Mouse (Mus musculus) heart, embryonic 13.5 days (tissue): Measurements from ENCODE around the gene Sgtb. TPM values are rescaled to one million over a fixed set of nuclear protein-coding genes. Genes with fewer than 3 reads are reported as not detected.

Experiments
- ATAC-seq: fragments of 200-750 bp; cut with Nextera tagmentation; 2 replicates; pipeline ENCODE4 v1.8.0; 2017; ENCODE audit warnings: moderate TSS enrichment; ENCODE audit not compliant: insufficient number of reproducible peaks, low FRiP score, low TSS enrichment; ENCODE audit errors: extremely low read depth
- H3K27ac ChIP-seq: fragments of 300-500 bp; sonication (generic); replicated peaks from 2 replicates; pipeline ENCODE4 v1.5.1; 2015; ENCODE audit warnings: moderate library complexity, mild to moderate bottlenecking, inconsistent platforms
- H3K27me3 ChIP-seq: fragments of 300-500 bp; sonication (generic); replicated peaks from 2 replicates; pipeline ENCODE4 v1.6.1; 2015; ENCODE audit warnings: mild to moderate bottlenecking, inconsistent platforms
- H3K36me3 ChIP-seq: fragments of 300-500 bp; sonication (generic); 2 replicates; pipeline ENCODE4 v1.6.1; 2015; ENCODE audit warnings: mild to moderate bottlenecking, inconsistent platforms
- H3K4me1 ChIP-seq: fragments of 300-500 bp; sonication (generic); 2 replicates; pipeline ENCODE4 v1.6.1; 2015; ENCODE audit warnings: inconsistent platforms
- H3K4me2 ChIP-seq: fragments of 300-500 bp; sonication (generic); 2 replicates; pipeline ENCODE4 v1.6.1; 2015; ENCODE audit warnings: inconsistent platforms, mild to moderate bottlenecking, moderate library complexity
- H3K4me3 ChIP-seq: fragments of 300-500 bp; sonication (generic); 2 replicates; pipeline ENCODE4 v1.5.1; 2015; ENCODE audit warnings: moderate library complexity, mild to moderate bottlenecking, inconsistent platforms
- H3K9ac ChIP-seq: fragments of 300-500 bp; sonication (generic); 2 replicates; pipeline ENCODE4 v1.6.1; 2015; ENCODE audit warnings: inconsistent platforms, mild to moderate bottlenecking, moderate library complexity
- H3K9me3 ChIP-seq: fragments of 300-500 bp; sonication (generic); 2 replicates; pipeline ENCODE4 v1.6.1; 2016; ENCODE audit warnings: inconsistent platforms
- whole genome bisulfite sequencing: fragments of 180-500 bp; shearing (Covaris S2); methylation state at CpG from one replicate; pipeline ENCODE4 v1.1.7; 2015; ENCODE audit warnings: mixed read lengths; 5-methylcytosine and 5-hydroxymethylcytosine counted together
- polyA plus RNA-seq: library from polyadenylated mRNA; unstranded; fragments of >200 nt; fragmentation: Nextera tagmentation; extraction: Ambion mirVana; gene quantifications from 2 replicates; pipeline ENCODE4 v1.2.1, GENCODE M21; 2015

Gene Sgtb
- polyA plus RNA-seq, 1 experiment from 2014 or later, result 2.8 TPM

DNA sequence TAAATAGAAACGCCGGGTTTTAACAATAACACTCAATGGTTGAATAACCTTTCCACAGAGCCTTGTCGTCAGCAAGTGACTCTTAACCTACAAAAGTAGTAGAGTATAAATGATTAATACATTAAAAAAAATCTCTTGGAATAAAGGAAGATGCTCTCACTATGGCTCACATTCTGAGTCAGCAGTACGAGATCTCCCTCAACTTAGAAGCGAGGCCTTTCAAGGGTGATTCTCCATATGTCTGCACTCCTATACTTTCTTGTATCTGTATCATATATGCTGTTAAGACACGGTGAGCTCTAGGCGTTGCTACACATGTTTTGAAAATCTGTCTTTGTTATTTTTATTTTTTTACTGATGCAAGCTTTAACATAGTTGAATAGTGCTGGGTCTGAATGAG lies 985 bp downstream of the Sgtb start:
- Histone ChIP-seq H3K4me3 (peak overlapping the region; percentile 89), H3K36me3 (no peaks in the 10 kb centered on the region), H3K9me3 (no peaks in the 10 kb centered on the region), H3K9ac (peak overlapping the region; percentile 87), H3K27me3 (0 out of 2 replicates have a peak, but pooled peaks cover 5% of the 10 kb centered on the region), H3K4me1 (peaks cover 18% of the 10 kb centered on the region), H3K4me2 (peak overlapping the region; percentile 87), H3K27ac (no peak overlapping the region)
- 51% methylated on average over 7 of the region's 7 CpGs for WGBS
- ATAC-seq, result no peak

DNA sequence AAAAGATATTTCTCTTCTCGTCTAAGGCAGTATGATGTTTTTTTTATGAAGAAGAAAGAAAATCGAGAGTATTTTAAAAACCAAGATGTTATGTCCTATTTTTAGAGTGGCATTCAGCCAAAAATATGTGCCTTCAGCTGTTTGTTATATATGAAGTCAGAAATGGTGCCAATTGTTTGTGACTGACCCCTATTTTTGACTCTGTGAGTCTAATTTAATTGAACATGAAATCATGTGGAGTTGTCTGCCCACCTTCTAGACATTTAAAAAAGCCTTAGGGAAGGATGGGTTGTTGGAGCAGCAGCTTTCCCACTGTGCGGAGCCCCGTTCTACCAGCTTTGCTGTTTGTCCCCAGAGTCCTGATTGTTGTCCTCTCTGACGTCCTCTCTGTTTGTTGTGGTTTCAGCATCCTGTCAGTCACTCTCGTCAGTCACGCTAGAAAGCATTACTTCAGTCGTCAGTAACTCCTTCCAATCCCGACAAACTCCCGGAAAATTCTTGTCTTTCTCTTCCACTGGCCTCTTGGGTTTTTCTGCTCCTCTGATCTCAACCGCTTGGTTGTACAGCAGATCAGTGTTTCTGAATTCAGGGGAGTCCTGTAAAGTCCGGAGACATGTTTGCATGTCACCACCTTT lies 2.8 kb downstream of the Sgtb start:
- H3K4me1 ChIP-seq, result peaks cover 18% of the 10 kb centered on the region
- H3K27ac ChIP-seq, result no peak overlapping the region
- no peak overlapping the region for H3K4me3 ChIP-seq
- H3K9me3 ChIP-seq, result no peaks in the 10 kb centered on the region
- H3K4me2 ChIP-seq, result peak overlapping the region; percentile 38
- 0 out of 2 replicates have a peak, but pooled peaks cover 5% of the 10 kb centered on the region for H3K27me3 ChIP-seq
- H3K36me3 ChIP-seq, result no peaks in the 10 kb centered on the region
- ATAC-seq, result no peak
- no peak overlapping the region; the same call in 1 of the 2 replicates for H3K9ac ChIP-seq
- 41% methylated on average over 12 of the region's 12 CpGs for WGBS

DNA sequence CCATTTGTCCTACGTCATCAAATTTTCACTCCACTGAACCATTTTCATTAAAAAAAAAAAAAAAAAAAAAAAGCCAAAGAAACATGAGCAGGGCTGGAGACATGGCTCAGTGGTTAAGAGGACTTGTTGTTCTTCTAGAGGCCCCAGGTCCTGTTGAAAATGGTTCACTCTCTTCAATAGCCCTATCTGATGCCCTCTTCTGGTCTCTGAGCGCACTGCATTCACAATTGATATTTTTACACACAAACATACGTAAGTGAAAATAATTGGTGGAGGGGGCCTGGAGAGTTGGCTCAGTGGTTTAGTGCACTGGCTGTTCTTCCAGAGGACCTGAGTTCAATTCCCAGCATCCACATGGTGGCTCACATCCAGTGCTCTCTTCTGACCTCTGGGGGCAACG lies 4.2 kb downstream of the Sgtb start:
- Histone ChIP-seq H3K4me1 (peaks cover 13% of the 10 kb centered on the region), H3K27ac (no peak overlapping the region), H3K36me3 (peaks cover 7% of the 10 kb centered on the region), H3K4me3 (no peak overlapping the region), H3K9me3 (no peaks in the 10 kb centered on the region), H3K4me2 (no peak overlapping the region), H3K9ac (no peak overlapping the region), H3K27me3 (0 out of 2 replicates have a peak, but pooled peaks cover 5% of the 10 kb centered on the region)
- WGBS, result 93% methylated on average over 4 of the region's 4 CpGs
- no peak for ATAC-seq

DNA sequence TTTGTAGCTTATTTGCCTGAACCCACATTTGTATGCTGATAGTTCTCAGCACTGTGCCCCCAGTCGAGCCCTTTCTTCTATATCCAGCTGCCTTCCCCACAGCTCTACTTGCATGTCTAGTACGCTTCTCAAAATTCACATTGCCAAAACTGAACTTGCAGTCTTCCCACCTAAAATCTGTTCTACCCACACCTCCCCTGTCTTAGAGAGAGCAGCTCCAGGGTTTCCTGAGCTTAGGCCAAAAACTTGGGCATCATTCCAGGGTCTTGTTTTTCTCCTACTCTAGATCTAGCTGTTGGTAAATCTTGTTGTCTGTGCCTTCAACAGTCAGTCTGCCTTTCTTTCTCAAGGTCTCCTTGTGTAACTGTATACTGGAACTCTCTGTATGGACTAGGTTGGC lies 5.3 kb downstream of the Sgtb start:
- no peaks in the 10 kb centered on the region for H3K9me3 ChIP-seq
- 0 out of 2 replicates have a peak, but pooled peaks cover 5% of the 10 kb centered on the region for H3K27me3 ChIP-seq
- 80% methylated on average over 2 of the region's 2 CpGs for WGBS
- H3K4me3 ChIP-seq, result no peak overlapping the region
- no peak overlapping the region for H3K27ac ChIP-seq
- no peak for ATAC-seq
- peaks cover 13% of the 10 kb centered on the region for H3K36me3 ChIP-seq
- H3K4me2 ChIP-seq, result no peak overlapping the region
- H3K9ac ChIP-seq, result no peak overlapping the region
- H3K4me1 ChIP-seq, result peaks cover 13% of the 10 kb centered on the region

DNA sequence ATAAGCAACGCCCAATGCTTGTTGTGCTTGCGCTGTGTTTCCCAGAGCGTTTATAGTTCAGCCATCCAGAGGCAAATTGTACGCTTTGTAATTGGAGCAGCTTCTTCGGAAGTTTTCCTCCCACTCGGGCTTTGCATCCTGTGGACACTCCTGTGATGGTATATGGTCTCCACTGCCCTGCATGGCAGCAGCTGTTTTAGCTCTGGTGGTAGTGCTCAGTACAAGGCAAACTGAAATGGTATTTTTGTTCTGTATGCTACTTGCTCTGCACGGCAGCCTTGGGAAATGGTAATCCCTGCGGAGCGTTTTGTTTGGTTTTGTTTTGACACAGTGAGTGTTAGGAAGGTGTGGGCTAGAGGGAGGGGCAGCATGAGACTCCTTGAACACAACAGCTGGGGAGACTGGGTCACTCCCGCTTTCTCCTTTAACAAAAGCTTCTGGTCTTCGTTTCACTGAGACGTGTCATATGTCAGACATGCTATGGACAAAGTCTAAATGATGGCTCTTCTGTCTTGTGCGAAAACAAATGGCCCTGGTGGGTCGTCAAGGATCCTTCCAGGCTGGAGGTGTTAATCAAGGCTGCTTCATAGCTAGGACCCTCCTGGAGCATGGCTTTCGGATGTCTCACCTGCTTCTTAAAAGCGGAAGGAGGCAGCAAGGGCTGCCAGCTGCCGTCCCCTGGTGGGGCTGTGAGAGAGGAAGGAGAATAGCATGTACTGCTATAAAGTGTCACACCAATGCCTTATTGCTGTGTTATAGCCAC lies 12.7 kb downstream of the Sgtb start:
- Histone ChIP-seq H3K4me1 (no peaks in the 10 kb centered on the region), H3K4me2 (no peak overlapping the region), H3K27ac (no peak overlapping the region), H3K27me3 (no peaks in the 10 kb centered on the region), H3K9me3 (no peaks in the 10 kb centered on the region), H3K4me3 (no peak overlapping the region), H3K9ac (no peak overlapping the region), H3K36me3 (peaks cover 18% of the 10 kb centered on the region)
- ATAC-seq, result no peak
- 66% methylated on average over 17 of the region's 17 CpGs for WGBS

DNA sequence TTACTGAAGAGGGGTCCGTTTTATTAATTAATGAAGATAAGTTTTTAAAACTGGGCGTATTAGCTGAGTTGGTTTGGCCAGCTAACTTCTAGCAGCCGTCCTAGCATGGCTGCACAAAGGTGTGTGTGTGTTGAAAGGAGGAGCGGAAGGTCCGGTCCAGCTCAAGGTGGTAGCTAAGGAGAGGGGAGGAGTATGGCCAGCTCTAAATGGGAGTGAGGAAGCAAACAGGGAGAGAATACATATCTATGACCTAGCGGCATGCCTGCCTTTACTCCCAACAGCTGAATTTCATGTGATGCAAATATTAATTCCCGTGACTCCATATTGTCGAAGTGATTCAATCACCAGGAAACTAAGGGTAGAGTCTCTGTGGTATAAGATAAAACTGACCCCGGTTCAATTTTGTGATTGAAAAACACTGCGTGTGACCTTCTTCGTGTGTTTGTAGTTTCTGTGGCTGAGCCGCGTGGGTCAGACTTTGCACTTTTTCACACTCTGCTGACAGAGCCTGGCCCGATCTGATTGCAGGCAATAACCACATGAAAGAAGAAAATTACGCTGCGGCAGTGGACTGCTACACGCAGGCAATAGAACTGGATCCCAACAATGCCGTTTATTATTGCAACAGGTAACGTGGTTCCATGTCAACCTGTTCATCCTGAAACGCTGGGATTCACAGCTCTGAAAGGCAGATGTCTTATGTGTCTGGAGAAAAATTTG lies 14.3 kb downstream of the Sgtb start:
- 89% methylated on average over 20 of the region's 20 CpGs for WGBS
- no peak for ATAC-seq
- H3K9ac ChIP-seq, result no peak overlapping the region
- no peak overlapping the region for H3K4me2 ChIP-seq
- no peaks in the 10 kb centered on the region for H3K27me3 ChIP-seq
- peaks cover 11% of the 10 kb centered on the region for H3K36me3 ChIP-seq
- no peak overlapping the region for H3K4me3 ChIP-seq
- H3K4me1 ChIP-seq, result no peaks in the 10 kb centered on the region
- no peak overlapping the region for H3K27ac ChIP-seq
- no peaks in the 10 kb centered on the region for H3K9me3 ChIP-seq

DNA sequence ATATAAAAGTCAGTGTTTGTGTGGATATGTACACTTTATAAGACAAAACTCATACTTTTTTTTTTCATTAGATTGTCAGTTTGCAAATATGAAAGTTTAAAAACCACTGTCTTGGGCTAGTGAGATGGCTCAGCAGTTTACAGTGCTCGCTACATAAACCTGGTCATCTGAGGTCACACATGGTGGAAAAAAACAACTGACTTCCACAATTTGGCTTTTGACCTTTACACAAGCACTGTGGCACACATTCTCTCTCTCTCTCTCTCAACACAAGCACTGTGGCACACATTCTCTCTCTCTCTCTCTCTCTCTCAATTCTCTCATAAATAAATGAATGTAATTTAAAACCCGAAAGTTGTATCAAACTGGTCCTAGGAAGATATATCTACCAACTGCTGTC lies 23.0 kb downstream of the Sgtb start:
- no peaks in the 10 kb centered on the region for H3K27me3 ChIP-seq
- H3K9ac ChIP-seq, result no peak overlapping the region
- H3K4me3 ChIP-seq, result no peak overlapping the region
- H3K36me3 ChIP-seq, result peaks cover 8% of the 10 kb centered on the region; the same call in 1 of the 2 replicates
- 87% methylated on average over 2 of the region's 2 CpGs for WGBS
- H3K27ac ChIP-seq, result no peak overlapping the region
- no peak overlapping the region for H3K4me2 ChIP-seq
- no peak for ATAC-seq
- no peaks in the 10 kb centered on the region for H3K9me3 ChIP-seq
- no peaks in the 10 kb centered on the region for H3K4me1 ChIP-seq

DNA sequence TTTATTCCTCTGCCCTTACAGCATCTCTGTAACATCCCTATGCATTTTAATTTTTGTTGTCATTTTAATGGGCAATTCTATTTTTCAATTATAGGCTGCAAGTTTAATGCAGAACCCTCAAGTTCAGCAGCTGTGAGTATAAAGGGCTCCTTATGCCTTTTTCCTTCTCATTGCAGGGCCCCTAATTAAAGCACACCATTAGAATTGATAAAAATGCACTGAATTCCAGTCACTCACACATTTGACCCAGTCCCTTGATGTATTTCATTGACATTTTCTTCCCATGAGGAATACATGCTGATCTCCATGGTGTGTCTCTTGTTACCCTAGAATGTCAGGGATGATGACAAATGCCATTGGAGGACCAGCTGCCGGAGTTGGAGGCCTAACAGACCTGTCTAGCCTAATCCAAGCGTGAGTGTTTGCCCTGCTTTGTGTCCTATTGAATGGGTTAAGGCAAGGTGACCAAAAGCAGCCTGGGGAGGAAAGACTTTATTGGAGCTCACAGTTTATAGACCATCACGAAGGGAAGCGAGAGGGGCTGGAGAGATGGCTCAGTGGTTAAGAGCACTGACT lies 25.1 kb downstream of the Sgtb start:
- Histone ChIP-seq H3K4me1 (no peaks in the 10 kb centered on the region), H3K9ac (no peak overlapping the region), H3K27me3 (no peaks in the 10 kb centered on the region), H3K36me3 (peaks cover 8% of the 10 kb centered on the region; the same call in 1 of the 2 replicates), H3K9me3 (no peaks in the 10 kb centered on the region), H3K4me3 (no peak overlapping the region), H3K4me2 (no peak overlapping the region), H3K27ac (no peak overlapping the region)
- no peak for ATAC-seq
- WGBS, result 76% methylated on average over 4 of the region's 4 CpGs

DNA sequence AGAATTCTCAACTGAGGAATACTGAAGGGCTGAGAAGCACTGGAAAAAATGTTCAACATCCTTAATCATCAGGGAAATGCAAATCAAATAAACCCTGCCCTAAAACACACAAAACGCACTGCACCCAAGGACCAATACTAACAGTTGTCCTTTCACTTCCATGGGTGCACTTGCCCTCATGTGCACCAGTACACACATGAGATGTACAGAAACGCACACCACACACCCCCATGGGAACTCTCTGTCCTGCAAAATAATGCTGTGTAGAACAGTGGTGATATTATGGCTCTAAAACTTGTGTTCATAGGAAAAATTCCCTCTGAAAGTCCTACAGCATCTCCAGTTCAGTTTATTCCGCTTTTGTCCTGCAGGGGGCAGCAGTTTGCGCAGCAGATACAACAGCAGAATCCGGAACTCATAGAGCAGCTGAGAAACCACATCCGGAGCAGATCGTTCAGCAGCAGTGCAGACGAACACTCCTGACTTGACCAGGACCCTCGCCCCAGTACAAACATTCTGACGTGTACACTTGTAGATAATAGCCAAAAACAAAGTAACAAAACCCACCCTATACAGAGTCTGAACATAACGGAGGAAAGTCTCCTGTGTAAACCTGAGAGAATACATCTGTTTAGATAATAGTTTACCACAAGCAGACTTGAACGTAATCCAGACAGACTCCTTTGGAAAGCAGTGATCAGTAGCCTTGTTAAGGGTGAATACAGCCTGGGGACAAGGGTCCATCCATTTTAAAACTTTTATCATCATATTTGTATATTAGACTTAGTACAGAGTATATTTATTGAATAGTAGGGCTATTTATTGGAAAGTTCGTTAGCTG lies 30.0 kb downstream of the Sgtb start:
- Histone ChIP-seq H3K27ac (no peak overlapping the region), H3K9me3 (no peaks in the 10 kb centered on the region), H3K9ac (no peak overlapping the region), H3K4me2 (peak overlapping the region; percentile 51), H3K4me1 (no peaks in the 10 kb centered on the region), H3K27me3 (no peaks in the 10 kb centered on the region), H3K36me3 (peaks cover 44% of the 10 kb centered on the region), H3K4me3 (peak overlapping the region; percentile 14; the same call in 1 of the 2 replicates)
- WGBS, result 39% methylated on average over 13 of the region's 13 CpGs
- ATAC-seq, result no peak

DNA sequence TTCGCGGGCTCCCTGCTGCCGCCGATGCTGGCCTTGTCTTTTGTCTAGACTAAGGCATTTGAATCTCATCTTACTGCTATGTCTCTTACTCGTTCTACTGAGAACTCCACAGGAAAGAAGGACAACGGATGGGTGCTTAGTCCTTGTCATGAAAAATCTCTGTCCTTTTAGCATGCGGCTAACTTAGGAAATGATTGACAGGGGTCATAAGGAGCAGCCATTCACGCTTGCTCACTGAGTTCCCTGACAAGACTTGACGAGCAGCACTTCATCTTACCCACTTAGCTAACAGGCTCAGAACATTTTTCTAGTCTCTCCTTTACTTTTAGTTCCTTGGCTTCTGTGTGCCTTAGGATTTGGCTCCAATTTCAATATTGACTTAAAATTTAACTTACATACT lies 35.3 kb downstream of the Sgtb start:
- ATAC-seq, result no peak
- H3K9me3 ChIP-seq, result no peaks in the 10 kb centered on the region
- H3K36me3 ChIP-seq, result peaks cover 89% of the 10 kb centered on the region
- 77% methylated on average over 9 of the region's 9 CpGs for WGBS
- no peak overlapping the region for H3K9ac ChIP-seq
- H3K27me3 ChIP-seq, result no peaks in the 10 kb centered on the region
- H3K4me1 ChIP-seq, result no peaks in the 10 kb centered on the region
- H3K27ac ChIP-seq, result no peak overlapping the region
- H3K4me3 ChIP-seq, result no peak overlapping the region
- no peak overlapping the region for H3K4me2 ChIP-seq
